Mouse (Mus musculus): ENCODE data around the gene Pacsin2.

DNA sequence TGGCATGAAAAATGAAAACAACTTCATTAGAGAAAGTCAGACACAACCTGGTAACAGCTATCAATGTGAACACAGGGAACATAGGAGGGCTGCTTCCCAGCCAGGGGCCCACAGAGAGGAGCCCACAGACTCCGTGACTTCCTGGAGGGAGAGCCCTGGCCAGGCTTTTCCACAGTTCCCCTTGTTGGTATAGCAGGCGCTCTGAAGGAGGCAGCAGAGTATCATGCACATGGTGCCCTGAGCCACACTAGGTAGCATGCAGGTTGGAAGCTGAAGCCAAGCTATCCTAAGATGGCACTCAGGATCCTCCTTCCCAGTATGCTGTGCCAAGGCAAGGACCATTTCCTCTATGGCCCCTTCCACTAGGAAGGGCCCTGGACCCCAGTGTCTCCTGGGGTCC, 80.8 kb downstream of the Pacsin2 start:
- TF ChIP-seq GATA1 (IDR thresholded peaks at IDR 0.05; ENCODE audit: low read length) (no peak), TAL1 (IDR thresholded peaks at IDR 0.05; ENCODE audit: low read length) (no peak)

Measured in erythroblast, embryonic 14.5 days (primary cell).